Mouse (Mus musculus) stomach, embryonic 15.5 days (tissue): ENCODE results near the gene Cstb. TPM values are rescaled to one million over a fixed set of nuclear protein-coding genes. Genes with fewer than 3 reads are reported as not detected.

Experiments used
- ATAC-seq: fragments of 200-750 bp; cut with Nextera tagmentation; 2 replicates; pipeline ENCODE4 v1.8.0; 2017; ENCODE audit warnings: low read depth, moderate number of reproducible peaks, moderate TSS enrichment; ENCODE audit not compliant: insufficient read depth, low FRiP score
- H3K27ac ChIP-seq: fragments of 300-500 bp; sonication (generic); 2 replicates; pipeline ENCODE4 v1.5.1; 2015; ENCODE audit warnings: mild to moderate bottlenecking, inconsistent platforms
- H3K27me3 ChIP-seq: fragments of 300-500 bp; sonication (generic); replicated peaks from 2 replicates; pipeline ENCODE4 v1.6.1; 2015; ENCODE audit warnings: inconsistent platforms
- H3K36me3 ChIP-seq: fragments of 300-500 bp; sonication (generic); 2 replicates; pipeline ENCODE4 v1.6.1; 2015; ENCODE audit warnings: inconsistent platforms
- H3K4me1 ChIP-seq: fragments of 300-500 bp; sonication (generic); 2 replicates; pipeline ENCODE4 v1.6.1; 2015; ENCODE audit warnings: inconsistent platforms
- H3K4me2 ChIP-seq: fragments of 300-500 bp; sonication (generic); 2 replicates; pipeline ENCODE4 v1.6.1; 2015; ENCODE audit warnings: mild to moderate bottlenecking, inconsistent platforms
- H3K4me3 ChIP-seq: fragments of 300-500 bp; sonication (generic); replicated peaks from 2 replicates; pipeline ENCODE4 v1.5.1; 2015; ENCODE audit warnings: inconsistent platforms
- H3K9ac ChIP-seq: fragments of 300-500 bp; sonication (generic); 2 replicates; pipeline ENCODE4 v1.6.1; 2015; ENCODE audit warnings: inconsistent platforms
- H3K9me3 ChIP-seq: fragments of 300-500 bp; sonication (generic); 2 replicates; pipeline ENCODE4 v1.6.1; 2016; ENCODE audit warnings: inconsistent platforms
- WGBS: fragments of 180-500 bp; shearing (Covaris S2); methylation state at CpG from one replicate; pipeline ENCODE4 v1.1.7; 2015; 5-methylcytosine and 5-hydroxymethylcytosine counted together
- polyA plus RNA-seq: library from polyadenylated mRNA; unstranded; fragments of >200 nt; fragmentation: Nextera tagmentation; extraction: Ambion mirVana; gene quantifications from 2 replicates; pipeline ENCODE4 v1.2.1, GENCODE M21; 2015

The Cstb gene
- polyA plus RNA-seq: 348 and 423 TPM in 2 replicates

GRCm38 (mm10) chr10:78425181-78426041 is at the start of gene Cstb:
Gene Cstb (plus strand): TSS chr10:78425669.
- H3K9me3 ChIP-seq: no peaks in the 10 kb centered on the region
- peaks cover 20% of the 10 kb centered on the region for H3K36me3 ChIP-seq
- peak; percentile 90 for ATAC-seq
- H3K4me3 ChIP-seq: peak within 1 kb of the TSS; percentile 66
- peak within 1 kb of the TSS; percentile 90 for H3K27ac ChIP-seq
- peak within 1 kb of the TSS; percentile 97 for H3K9ac ChIP-seq
- H3K4me1 ChIP-seq: peaks cover 8% of the 10 kb centered on the region
- H3K4me2 ChIP-seq: peak within 1 kb of the TSS; percentile 76
- H3K27me3 ChIP-seq: no peaks in the 10 kb centered on the region
- WGBS: under 1% methylated on average over 40 of the region's 40 CpGs

DNA sequence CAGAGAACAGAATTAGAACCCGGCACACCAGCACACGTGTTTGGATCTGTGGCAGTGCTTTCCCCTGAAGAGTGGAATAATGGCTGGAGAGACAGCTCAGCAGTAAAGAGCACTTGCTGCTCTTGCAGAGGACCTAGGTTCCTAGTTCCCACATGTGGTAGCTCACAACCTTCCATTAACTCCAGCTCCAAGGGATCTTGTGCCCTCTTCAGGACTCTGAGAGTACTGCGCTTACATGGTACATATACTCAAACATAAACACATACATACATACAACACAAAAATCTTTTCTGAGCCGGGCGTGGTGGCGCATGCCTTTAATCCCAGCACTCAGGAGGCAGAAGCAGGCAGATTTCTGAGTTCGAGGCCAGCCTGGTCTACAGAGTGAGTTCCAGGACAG is 47.0 kb upstream of the Cstb start:
- no peaks in the 10 kb centered on the region for H3K36me3 ChIP-seq
- no peak overlapping the region for H3K27ac ChIP-seq
- no peak overlapping the region for H3K4me3 ChIP-seq
- no peak for ATAC-seq
- WGBS: 96% methylated on average over 7 of the region's 7 CpGs
- no peak overlapping the region for H3K9ac ChIP-seq
- H3K4me1 ChIP-seq: no peaks in the 10 kb centered on the region
- no peaks in the 10 kb centered on the region for H3K9me3 ChIP-seq
- H3K27me3 ChIP-seq: no peaks in the 10 kb centered on the region
- no peak overlapping the region for H3K4me2 ChIP-seq

DNA sequence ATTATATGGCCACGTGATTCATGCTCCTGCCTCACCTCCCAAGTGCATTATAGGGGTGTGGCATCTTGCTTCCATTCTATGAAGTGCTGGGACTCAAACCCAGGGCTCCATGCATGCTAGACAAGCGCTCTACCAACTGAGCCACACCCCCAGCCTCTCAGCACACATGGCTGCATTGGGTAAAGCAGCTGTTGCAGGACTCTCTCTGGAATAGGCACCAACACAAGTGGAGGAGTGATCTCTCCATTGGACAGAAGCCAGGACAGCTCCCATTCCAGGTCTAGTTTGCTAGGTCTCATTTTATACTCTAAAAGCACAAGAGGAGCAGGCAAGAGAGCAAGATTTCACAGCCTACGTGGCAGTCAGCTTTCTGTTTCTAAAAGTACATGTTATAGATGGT is 41.9 kb upstream of the Cstb start:
- 74% methylated on average over 3 of the region's 3 CpGs for WGBS
- H3K4me3 ChIP-seq: no peak overlapping the region
- no peaks in the 10 kb centered on the region for H3K9me3 ChIP-seq
- no peaks in the 10 kb centered on the region for H3K27me3 ChIP-seq
- no peaks in the 10 kb centered on the region for H3K4me1 ChIP-seq
- no peak overlapping the region for H3K27ac ChIP-seq
- no peak overlapping the region for H3K9ac ChIP-seq
- H3K4me2 ChIP-seq: no peak overlapping the region
- no peaks in the 10 kb centered on the region for H3K36me3 ChIP-seq
- ATAC-seq: no peak

- Histone ChIP-seq H3K4me2 (no peak overlapping the region), H3K36me3 (no peaks in the 10 kb centered on the region), H3K9ac (no peak overlapping the region), H3K4me1 (no peaks in the 10 kb centered on the region), H3K27me3 (peaks cover 3% of the 10 kb centered on the region; the same call in 1 of the 2 replicates), H3K9me3 (no peaks in the 10 kb centered on the region), H3K27ac (no peak overlapping the region), H3K4me3 (no peak overlapping the region)
- ATAC-seq: no peak
- WGBS: 68% methylated on average over 5 of the region's 5 CpGs
Measured at GRCm38 (mm10) chr10:78385520-78385919, 39.9 kb upstream of the Cstb start.

- no peak for ATAC-seq
- no peak overlapping the region for H3K4me2 ChIP-seq
- H3K27me3 ChIP-seq: peaks cover 18% of the 10 kb centered on the region
- H3K4me1 ChIP-seq: no peaks in the 10 kb centered on the region
- no peak overlapping the region for H3K9ac ChIP-seq
- H3K9me3 ChIP-seq: no peaks in the 10 kb centered on the region
- 68% methylated on average over 20 of the region's 20 CpGs for WGBS
- no peak overlapping the region for H3K4me3 ChIP-seq
- no peaks in the 10 kb centered on the region for H3K36me3 ChIP-seq
- H3K27ac ChIP-seq: no peak overlapping the region
Measured at GRCm38 (mm10) chr10:78388216-78388980, 37.1 kb upstream of the Cstb start.

DNA sequence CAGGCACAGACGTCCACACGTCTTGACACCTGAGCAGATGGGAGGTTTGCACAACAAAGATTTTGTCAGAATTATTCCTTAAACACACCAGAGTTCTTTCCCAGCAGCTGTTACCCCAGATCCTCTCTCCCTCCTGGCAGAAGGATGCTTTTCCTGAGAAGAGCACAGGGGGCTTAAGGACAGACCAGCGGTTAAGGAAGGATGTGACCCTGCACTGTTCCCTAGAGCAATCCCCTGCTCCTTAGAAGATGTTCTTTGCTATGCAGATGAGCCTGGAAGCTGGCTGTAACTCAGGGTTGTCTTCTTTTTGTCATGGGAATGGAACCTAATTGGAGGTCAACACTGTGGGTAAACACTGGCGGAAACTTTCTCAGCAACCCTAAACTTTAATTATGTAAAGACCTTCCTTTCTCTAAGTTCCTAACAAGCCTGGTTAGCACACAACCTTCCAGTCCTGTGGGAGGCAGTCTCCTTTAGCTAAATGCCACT is 34.4 kb upstream of the Cstb start:
- Histone ChIP-seq H3K27me3 (peaks cover 18% of the 10 kb centered on the region), H3K27ac (no peak overlapping the region), H3K4me2 (no peak overlapping the region), H3K4me1 (no peaks in the 10 kb centered on the region), H3K36me3 (no peaks in the 10 kb centered on the region), H3K9ac (no peak overlapping the region), H3K9me3 (no peaks in the 10 kb centered on the region), H3K4me3 (no peak overlapping the region)
- 24% methylated on average over 4 of the region's 4 CpGs for WGBS
- ATAC-seq: no peak

- ATAC-seq: peak; percentile 37; the same call in 1 of the 2 replicates
- 2% methylated on average over 18 of the region's 18 CpGs for WGBS
Measured at GRCm38 (mm10) chr10:78392072-78392471, 33.4 kb upstream of the Cstb start.

DNA sequence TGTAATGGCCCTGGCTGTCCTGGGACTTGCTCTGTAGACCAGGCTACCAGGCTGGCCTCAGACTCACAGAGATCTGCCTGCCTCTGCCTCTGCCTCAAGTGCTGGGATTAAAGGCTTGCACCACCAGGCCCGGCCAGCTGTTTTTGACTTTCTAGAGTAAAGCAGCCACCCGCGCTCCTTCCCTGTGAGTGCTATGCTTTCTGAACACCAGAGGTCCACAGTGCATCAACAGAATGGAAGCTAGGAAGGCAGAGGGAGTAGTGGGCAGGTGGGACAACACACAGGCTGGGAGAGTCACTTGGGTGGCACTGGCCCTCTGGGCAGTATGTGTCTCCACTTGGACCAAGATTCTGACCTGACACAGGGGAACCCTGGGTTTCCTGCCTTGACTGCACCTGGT is 30.1 kb upstream of the Cstb start:
- no peak overlapping the region for H3K4me2 ChIP-seq
- H3K9me3 ChIP-seq: no peaks in the 10 kb centered on the region
- no peak for ATAC-seq
- 0 out of 2 replicates have a peak, but pooled peaks cover 2% of the 10 kb centered on the region for H3K4me1 ChIP-seq
- H3K9ac ChIP-seq: no peak overlapping the region
- H3K36me3 ChIP-seq: peaks cover 9% of the 10 kb centered on the region
- H3K4me3 ChIP-seq: no peak overlapping the region
- peaks cover 17% of the 10 kb centered on the region for H3K27me3 ChIP-seq
- no peak overlapping the region for H3K27ac ChIP-seq
- WGBS: 81% methylated on average over 3 of the region's 3 CpGs

More at GRCm38 (mm10) chr10:78392072-78392471, 33.4 kb upstream of the Cstb start:
- 0 out of 2 replicates have a peak, but pooled peaks cover 2% of the 10 kb centered on the region for H3K4me1 ChIP-seq
- no peak overlapping the region for H3K27ac ChIP-seq
- no peaks in the 10 kb centered on the region for H3K9me3 ChIP-seq
- H3K4me2 ChIP-seq: no peak overlapping the region
- peaks cover 18% of the 10 kb centered on the region for H3K27me3 ChIP-seq
- no peak overlapping the region for H3K4me3 ChIP-seq
- no peaks in the 10 kb centered on the region for H3K36me3 ChIP-seq
- no peak overlapping the region for H3K9ac ChIP-seq

DNA sequence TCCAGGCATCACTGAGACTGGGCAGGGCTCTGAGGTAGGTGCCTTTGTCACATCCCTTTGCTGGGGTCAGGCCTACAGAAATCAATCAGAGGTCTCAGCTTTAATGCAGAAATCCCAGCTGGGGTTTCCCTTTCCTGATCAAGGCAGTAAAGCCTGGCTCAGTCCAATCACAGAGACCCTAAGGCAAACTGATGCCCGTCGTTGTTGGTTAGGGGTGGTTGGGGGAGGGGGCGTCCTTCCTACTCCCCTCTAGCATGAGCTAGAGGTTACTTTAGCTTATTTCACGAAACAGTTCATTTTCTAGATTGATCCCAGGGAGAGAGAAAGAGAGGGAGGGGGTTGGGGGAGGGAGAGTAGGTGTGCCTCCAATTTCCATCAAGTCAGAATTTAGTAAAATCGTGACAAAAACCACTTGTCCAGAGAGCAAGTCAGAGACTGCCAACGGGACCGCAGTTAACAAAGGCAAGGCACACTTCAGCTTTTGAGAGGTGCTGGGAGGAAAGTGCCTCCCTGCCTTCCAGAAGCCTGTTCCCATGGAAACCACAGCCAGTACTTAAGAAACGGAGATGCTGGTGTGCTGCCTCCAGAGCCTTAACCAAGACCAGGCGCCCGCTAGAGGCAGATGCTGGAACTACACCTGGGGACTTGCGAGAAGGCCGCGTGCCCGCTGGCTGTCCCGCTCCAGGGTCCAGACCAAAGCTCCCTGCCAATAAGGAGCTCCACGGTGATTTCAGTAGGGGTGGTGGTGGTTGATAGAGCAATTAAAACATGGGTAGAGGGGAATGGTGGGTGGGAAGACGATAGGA is 29.4 kb upstream of the Cstb start:
- Histone ChIP-seq H3K36me3 (peaks cover 16% of the 10 kb centered on the region), H3K9ac (no peak overlapping the region), H3K9me3 (no peaks in the 10 kb centered on the region), H3K4me1 (0 out of 2 replicates have a peak, but pooled peaks cover 2% of the 10 kb centered on the region), H3K4me3 (no peak overlapping the region), H3K4me2 (no peak overlapping the region), H3K27me3 (peaks cover 10% of the 10 kb centered on the region; the same call in 1 of the 2 replicates), H3K27ac (no peak overlapping the region)
- ATAC-seq: no peak
- WGBS: 11% methylated on average over 17 of the region's 17 CpGs

- Histone ChIP-seq H3K9ac (no peak overlapping the region), H3K36me3 (peaks cover 21% of the 10 kb centered on the region), H3K4me2 (no peak overlapping the region), H3K4me1 (0 out of 2 replicates have a peak, but pooled peaks cover 2% of the 10 kb centered on the region), H3K4me3 (no peak overlapping the region), H3K9me3 (no peaks in the 10 kb centered on the region), H3K27me3 (peaks cover 5% of the 10 kb centered on the region; the same call in 1 of the 2 replicates), H3K27ac (no peak overlapping the region)
- ATAC-seq: no peak
- 63% methylated on average over 4 of the region's 4 CpGs for WGBS
Measured at GRCm38 (mm10) chr10:78396625-78396885, 28.9 kb upstream of the Cstb start.

DNA sequence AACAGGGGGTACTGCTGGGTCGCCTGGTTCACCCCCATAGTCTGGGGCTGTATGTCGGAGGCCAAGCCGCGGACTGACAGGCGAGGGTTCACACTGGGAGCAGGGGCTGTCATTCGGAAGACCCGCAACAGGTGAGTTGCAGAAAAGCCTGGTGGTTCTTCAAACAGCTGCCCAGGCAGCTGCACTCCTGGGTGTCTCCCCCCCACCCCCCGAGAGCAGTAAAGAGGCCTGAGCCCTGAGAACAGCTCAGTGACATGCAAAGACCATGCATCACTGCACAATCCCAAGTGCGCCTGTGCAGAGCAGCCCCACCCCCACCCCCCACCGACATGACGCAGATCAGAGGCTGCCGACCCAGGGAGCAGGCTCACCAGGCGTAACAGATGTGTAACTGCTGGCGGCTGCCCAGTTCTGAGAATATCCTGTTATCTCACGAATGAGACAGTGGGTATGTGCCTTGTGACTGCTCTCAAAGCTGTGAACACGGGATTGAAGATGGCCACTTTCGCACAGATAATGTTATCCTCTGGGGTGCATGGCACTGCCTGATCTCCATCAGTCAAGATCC is 26.3 kb upstream of the Cstb start:
- Histone ChIP-seq H3K9me3 (no peaks in the 10 kb centered on the region), H3K27ac (no peak overlapping the region), H3K27me3 (no peaks in the 10 kb centered on the region), H3K4me3 (no peak overlapping the region), H3K4me1 (0 out of 2 replicates have a peak, but pooled peaks cover 2% of the 10 kb centered on the region), H3K36me3 (peaks cover 45% of the 10 kb centered on the region), H3K9ac (no peak overlapping the region), H3K4me2 (no peak overlapping the region)
- peak; percentile 7; the same call in 1 of the 2 replicates for ATAC-seq
- 46% methylated on average over 17 of the region's 17 CpGs for WGBS
